Mouse (Mus musculus): ENCODE data around the gene Hoxc9. TPM values are rescaled to one million over a fixed set of nuclear protein-coding genes. Genes with fewer than 3 reads are reported as not detected.

Hoxc9 gene
- polyA plus RNA-seq, 1 experiment, result 0.74 TPM

DNA sequence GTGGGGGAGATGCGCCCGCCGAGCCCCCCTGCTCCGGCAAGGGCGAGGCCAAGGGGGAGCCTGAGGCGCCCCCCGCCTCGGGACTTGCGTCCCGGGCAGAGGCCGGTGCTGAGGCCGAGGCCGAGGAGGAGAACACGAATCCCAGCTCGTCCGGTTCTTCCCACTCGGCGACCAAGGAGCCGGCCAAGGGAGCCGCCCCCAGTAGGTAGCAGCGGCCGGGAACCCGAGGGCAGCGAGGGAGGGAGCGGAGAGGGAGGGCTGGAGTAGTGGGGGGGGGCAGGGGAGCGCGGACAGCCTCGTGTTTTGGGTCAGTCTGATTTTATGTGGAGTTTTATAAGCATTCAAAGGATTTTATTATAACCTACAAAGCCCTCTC, 21.2 kb upstream of the Hoxc9 start:
- no peak for DNase-seq (ENCODE audit: low read depth, low spot score)
- WGBS, result 2% methylated on average over 28 of the region's 28 CpGs

DNA sequence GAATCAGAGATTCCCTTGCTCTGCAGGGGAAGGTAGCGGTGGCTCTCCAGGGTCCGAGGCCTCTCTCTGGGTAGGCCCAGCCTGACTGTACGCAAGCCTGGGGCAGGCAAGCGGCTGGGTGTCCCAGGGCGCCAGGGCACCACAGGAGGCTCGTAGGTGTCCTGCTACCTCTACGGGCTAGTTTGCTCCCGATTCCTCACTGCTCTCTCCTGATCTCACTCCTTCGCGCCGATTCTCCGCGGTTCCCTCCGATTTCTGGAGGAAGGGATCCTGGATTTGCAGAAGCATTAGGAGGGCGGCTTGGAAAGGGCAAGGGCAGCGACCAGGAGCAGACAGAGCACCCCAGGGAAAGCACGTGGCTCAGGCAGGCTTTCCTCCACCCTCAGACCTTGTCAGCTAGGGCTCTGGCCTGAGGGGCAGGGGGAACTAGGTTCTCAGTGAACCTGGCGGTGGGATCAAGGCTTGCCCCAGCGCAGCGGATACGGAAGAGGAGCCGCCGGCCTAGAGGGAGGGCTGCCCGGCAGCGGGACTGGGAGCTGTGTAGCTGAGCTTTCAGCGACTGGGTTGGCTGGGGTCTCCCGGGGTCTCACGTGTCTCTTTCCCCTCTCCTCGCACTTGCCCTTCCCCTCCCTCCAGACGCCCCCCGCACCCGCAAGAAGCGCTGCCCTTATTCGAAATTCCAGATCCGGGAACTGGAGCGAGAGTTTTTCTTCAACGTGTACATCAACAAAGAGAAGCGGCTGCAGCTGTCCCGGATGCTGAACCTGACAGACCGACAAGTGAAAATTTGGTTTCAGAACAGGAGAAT, 20.2 kb upstream of the Hoxc9 start:
- no peak for DNase-seq (ENCODE audit: low read depth, low spot score)
- WGBS, result 7% methylated on average over 40 of the region's 40 CpGs

DNA sequence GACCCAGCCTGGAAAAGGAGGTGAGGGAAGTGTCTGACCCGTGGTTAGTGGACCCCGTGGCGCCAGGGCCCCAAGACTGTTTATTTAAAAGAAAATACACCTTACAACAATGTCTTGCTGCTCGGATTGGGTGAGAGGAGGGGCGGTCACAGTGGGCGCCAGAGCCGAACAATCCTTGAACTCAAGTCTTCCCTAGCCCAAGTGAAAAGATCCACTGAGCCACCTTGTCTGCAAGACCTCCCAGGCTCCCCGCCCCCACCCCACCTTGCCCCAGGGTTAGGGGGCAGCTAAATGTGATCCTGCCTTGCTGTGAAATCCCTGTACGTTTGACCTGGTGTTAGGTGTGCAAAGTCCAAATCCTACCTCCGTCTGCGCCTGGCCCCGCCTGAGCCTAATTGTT, 19.3 kb upstream of the Hoxc9 start:
- no peak for DNase-seq (ENCODE audit: low read depth, low spot score)
- 6% methylated on average over 12 of the region's 12 CpGs for WGBS

DNA sequence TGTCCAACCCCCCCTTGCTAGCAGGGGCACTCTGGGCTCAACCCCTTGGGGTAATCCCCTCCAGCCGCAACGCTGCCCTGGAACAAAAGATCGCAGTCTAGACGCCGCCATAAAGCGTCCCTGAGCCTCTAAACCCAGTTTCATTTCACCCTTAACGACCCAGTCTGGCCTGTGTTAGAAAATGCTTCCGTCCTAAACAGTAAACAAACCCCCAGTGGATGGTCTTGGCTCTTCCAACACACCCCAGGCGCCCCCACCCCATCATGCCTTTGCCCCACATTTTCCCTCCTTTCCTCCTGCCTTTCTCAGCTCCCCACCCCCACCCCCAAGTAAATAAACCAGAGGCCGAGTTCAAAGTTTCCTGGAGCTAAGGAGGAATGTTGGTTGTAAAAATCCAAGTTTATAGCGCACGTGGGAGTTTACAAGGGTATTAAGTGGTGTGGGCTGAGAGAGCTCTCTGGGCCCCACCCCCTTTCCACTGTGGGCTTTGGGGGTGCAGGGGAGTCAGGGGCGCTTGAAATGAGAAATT, 16.5 kb upstream of the Hoxc9 start:
- DNase-seq (ENCODE audit: low read depth, low spot score), result peak; percentile 19
- WGBS, result 6% methylated on average over 13 of the region's 13 CpGs

DNA sequence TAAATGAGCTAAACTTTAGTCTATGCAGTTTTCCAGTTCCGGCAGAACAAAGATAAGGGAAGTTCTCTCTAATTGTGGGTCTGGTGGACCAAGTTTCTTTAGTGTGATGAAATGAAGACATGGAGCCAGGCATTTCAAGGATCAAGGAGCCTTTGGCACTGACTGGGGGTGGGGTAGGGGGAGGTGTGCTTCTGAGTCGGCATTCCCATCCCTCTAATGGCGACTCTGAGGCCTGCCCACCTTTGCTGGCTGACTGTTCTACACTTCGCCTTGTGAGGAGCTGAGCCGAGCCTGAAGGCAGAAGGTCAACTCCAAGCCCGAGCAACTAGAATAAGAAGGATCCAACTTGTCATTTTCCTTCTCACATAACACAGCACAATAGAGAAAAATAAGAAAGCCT, 14.5 kb upstream of the Hoxc9 start:
- no peak for DNase-seq (ENCODE audit: low read depth, low spot score)
- 10% methylated on average over 6 of the region's 6 CpGs for WGBS

DNA sequence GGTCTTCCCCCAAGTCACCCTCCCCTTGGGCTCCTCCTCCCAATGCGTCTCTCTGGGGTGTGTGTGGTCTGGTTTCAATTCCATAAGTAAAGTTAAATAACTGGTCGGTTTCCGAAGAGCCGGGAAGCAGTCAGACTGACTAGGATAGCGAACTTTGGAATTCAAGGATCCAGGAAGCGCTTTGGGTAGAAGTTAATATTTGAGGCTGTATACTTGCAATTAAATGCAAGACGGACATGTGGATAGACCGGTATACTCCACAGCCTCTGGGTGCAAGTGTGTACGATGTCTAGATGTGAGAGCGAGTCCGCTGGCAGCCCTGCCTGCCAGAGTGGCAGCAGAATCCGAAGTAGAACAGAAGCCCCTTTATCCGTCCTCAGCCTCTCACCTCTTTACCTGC, 13.7 kb upstream of the Hoxc9 start:
- no peak for DNase-seq (ENCODE audit: low read depth, low spot score)
- WGBS, result 12% methylated on average over 13 of the region's 13 CpGs

DNA sequence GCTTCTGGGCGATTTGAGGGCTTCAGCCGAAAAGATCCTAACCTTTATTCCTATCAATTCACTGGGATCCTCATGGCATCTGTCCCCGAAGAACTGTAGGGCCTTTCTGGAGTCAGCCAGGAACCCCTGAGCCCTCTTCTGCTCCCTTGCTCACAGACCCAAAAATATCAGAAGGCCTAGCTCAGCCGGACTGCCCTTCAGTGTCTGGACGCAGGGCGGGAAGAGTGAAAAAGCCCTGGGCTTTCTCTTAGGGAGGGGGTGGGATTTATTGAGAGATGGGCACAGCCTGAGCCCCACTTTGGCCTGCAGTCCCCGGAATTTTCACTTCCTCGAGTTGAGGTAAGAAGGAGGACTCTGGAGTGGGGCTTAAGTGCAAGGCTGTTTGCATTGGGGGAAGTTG, 13.0 kb upstream of the Hoxc9 start:
- 14% methylated on average over 8 of the region's 8 CpGs for WGBS
- no peak for DNase-seq (ENCODE audit: low read depth, low spot score)

DNA sequence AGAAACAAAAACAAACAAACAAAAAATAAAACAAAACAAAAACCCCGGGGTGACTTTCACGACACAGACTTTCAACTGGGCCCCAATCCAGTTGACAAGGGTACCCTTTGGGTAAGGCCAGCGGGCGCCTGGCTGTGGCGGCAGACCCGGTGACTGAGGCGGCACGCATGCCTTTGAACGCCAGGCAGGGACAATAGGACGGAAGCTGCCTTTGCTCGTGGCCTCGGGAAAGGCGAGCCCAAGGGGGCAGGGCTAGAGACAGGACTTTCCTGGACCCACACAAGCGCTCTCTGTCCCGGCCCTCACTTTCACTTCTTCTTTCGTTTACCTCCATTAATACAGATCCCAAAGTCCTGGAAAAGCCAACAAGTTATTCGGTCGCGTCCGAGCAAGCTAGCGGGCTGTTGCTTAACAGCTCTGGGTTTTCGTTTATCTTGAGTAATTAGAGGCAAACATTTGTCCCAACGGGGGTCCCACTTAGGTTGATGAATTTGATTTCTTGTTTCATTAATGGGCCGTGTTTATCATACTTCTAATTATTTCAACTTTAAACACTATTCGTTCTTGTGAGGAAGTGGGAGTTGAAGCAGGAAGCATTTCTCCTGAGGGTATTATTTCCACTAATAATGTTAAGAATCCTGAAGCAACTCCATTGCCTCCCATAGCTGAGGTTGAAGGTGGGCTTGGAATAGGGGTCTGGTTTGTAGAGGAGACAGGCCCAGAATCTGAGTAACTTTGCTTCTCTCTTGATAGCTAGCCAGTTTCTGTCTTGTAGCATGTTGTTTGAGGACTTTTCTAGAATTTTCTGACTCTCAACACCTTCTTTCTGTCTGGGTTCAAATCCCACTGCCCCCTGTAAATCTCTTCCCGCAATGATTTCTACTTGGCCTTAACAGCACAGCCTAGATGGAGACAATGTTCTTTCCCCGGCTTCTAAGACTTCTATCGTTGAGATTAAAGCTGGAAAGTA, 12.3 kb upstream of the Hoxc9 start:
- no peak for DNase-seq (ENCODE audit: low read depth, low spot score)
- 7% methylated on average over 28 of the region's 28 CpGs for WGBS

DNA sequence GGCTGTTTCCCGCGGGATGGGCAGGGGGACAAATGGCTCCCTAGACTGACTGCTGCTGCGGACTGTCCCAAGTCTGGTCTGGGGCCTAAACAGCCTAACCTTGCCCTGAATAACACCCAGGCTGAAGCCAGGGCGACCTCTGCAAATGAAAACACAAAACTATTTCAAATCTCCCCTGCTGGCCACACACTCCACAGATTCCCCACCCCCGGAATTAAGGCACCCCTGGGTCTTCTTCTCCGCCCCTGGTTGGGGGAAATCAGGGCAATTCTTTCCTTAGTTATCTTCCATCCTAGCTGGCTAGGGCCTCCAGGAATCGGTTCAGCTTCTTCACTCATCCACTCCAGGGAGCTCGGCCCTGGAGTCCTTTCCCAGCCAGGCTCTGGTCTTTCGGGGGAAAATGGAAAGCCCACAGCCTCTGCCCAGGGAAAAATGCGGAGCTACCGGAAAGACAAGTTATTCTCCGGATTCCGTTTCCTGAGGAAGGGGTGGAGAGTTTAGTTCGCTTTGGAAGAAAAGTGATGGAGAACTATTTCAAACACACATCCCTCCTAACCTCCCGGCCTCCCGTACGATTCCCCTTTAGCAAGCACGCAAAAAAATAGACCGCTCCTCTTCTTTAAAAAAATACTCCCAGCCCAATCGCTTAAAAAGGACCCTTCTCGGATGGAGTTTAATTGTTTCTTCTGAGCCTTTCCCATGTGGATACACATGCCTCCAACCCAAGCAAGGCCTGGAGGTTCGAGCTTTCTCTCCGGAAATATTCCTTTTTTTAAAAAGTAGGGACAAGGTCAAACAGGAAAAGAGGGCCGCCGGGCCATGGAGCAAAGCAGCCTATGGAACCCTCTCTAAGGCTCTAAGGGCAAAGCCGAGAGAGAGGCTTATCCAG, 11.0 kb upstream of the Hoxc9 start:
- DNase-seq (ENCODE audit: low read depth, low spot score), result no peak
- WGBS, result 14% methylated on average over 26 of the region's 26 CpGs

DNA sequence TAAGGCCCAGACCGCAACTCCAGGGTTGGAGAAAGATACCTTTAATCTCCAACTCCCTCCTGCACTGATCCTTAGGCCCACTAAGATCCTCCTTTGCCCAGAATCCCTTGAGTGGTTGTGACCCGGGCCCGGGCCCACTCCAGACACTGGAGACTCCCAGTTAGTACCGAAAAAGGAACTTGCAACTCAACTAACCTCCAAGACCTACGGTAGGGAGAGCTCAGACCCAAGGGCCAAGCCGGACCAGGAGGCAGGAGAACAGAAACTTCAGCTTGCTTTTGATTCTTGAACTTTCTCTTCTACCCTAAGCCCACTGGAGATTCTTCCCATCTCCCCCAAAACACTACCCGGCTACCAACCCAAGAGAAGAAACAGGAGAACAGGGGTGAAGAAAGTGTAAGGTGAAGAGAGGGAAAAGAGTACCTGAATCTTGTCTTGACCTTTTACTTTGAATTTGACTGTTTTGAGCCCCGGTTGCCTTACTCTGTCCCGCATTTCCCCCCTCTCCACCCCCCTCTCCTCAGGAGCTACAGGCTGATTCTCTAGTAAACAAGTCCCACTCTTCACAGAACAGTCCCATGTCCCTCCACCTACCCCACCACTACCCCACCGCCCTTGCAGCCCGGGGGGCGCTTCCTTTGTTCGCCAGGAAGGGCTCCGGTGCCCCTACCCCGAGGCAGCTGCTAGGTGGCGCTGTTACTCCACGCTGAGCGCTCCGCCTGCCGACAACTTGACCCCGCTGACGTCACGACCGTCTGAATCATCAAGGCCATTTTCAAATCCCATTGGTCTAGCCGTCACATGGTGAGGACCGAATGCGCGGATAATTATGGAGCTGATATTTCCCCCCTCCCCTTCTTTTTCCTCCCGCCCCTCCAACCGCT, 10.1 kb upstream of the Hoxc9 start:
- 8% methylated on average over 30 of the region's 30 CpGs for WGBS

DNA sequence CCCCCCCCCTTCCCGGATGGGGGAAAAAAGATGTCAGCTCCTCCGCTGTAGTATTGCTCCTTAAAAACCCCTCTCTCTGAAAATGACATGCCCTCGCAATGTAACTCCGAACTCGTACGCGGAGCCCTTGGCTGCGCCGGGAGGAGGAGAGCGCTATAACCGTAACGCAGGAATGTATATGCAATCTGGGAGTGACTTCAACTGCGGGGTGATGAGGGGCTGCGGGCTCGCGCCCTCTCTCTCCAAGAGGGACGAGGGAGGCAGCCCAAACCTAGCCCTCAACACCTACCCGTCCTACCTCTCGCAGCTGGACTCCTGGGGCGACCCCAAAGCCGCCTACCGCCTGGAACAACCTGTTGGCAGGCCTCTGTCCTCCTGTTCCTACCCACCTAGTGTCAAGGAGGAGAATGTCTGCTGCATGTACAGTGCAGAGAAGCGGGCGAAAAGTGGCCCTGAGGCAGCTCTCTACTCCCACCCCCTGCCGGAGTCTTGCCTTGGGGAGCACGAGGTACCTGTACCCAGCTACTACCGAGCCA, 9.4 kb upstream of the Hoxc9 start, which contains the start of gene Hoxc10:
Gene Hoxc10, plus strand, starts transcription at position 21 of the 536 bp plus-strand sequence.
- WGBS, result 7% methylated on average over 27 of the region's 27 CpGs
- DNase-seq (ENCODE audit: low read depth, low spot score), result no peak

More for the DNA sequence above, 10.1 kb upstream of the Hoxc9 start:
- DNase-seq (ENCODE audit: low read depth, low spot score), result no peak

DNA sequence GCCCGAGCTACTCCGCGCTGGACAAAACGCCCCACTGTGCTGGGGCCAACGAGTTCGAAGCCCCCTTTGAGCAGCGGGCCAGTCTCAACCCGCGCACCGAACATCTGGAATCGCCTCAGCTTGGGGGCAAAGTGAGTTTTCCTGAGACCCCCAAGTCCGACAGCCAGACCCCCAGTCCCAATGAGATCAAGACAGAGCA, 9.0 kb upstream of the Hoxc9 start, which contains the start of gene Hoxc5:
Gene Hoxc5, plus strand, starts transcription at position 132 of the 199 bp plus-strand sequence.
- no peak for DNase-seq (ENCODE audit: low read depth, low spot score)
- WGBS, result 9% methylated on average over 12 of the region's 12 CpGs

DNA sequence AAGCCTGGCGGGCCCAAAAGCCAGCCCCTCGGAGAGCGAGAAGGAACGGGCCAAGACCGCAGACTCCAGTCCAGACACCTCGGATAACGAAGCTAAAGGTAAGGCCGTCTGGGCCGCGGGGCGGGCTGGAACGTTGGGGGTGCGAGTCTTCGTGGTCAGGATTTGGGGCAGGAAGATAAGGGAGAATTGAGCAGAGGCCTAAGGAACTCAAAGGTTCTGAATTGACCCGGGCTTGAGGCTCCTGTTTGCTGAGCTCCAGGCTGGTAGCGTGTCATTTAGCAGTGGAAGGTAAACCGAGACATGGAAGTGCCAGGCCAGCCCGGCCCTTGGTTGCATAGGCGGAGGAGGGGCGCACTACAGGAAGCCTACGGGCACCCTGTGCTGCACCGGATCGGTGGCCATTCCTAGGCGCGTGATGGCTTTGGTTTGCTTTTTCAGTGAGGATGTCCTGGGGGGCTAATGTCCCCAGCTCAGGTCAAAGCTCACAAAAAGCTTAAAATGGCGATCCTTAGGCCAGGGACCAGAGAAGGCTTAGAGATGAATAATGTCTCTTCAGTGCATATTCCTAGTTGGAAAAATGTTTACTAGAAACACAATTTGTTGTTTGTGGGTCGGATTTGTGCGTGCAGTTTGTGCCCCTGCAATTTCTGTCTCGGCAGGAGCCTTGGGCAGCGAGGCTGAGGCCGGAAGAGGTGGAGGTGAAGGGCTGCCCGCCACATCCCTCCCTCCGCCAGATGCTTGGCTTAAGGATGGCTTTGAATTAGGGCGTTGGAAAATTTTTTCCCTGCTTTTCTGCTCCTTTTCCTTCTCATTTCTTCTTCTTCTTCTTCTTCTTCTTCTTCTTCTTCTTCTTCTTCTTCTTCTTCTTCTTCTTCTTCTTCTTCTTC, 8.5 kb upstream of the Hoxc9 start:
- WGBS, result 10% methylated on average over 34 of the region's 34 CpGs
- DNase-seq (ENCODE audit: low read depth, low spot score), result no peak

DNA sequence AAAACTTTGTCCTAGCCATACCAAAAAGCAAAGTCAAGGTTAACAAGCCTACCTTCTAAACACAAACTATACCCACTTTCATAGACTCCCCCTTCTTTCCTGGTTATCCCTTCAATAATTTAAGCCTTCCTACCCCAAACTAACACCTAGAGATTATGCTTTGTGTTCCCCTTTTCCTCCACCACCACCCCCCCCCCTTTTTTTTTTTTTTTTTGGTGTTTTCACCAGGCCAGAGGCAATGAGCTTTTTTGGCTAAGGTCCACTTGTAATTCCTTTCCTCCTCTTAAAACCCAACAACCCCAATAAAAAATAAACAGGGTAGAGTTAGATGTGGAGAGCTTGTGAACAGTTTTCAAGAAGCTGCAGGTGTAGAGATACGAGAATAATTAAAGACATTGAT, 6.9 kb upstream of the Hoxc9 start:
- 39% methylated on average over 1 of the region's 1 CpGs for WGBS
- DNase-seq (ENCODE audit: low read depth, low spot score), result no peak

DNA sequence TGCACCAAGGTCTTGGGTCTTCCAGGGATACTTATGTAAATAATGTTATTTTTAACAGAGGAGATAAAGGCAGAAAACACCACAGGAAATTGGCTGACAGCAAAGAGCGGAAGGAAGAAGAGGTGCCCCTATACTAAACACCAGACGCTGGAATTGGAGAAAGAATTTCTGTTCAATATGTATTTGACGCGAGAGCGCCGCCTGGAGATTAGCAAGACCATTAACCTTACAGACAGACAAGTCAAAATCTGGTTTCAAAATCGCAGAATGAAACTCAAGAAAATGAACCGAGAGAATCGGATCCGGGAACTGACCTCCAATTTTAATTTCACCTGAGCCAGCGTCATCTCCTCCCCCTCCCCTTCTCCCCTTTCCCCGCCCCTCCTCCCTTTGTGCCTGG, 5.5 kb upstream of the Hoxc9 start:
- 4% methylated on average over 12 of the region's 12 CpGs for WGBS
- no peak for DNase-seq (ENCODE audit: low read depth, low spot score)

DNA sequence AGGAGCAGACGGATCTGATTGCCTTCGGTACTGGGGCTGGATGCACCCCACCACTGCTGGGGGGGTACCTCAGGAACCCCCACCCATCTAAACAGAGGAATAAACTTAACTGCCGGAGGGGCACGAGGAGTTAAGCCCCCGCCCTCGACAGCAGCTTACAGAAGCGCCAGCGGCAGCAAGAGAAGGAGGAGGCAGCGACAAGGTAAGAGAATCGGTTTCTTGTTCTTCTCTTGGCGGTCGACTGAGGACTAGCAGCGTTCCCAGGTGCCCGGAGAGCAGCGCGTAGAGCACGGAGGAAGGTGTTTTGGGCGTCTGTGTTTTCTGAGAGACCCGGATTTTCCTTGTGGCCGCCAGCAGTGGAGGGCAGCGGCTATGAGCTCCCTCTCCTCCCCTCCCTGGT, 4.0 kb upstream of the Hoxc9 start:
- 7% methylated on average over 21 of the region's 21 CpGs for WGBS

DNA sequence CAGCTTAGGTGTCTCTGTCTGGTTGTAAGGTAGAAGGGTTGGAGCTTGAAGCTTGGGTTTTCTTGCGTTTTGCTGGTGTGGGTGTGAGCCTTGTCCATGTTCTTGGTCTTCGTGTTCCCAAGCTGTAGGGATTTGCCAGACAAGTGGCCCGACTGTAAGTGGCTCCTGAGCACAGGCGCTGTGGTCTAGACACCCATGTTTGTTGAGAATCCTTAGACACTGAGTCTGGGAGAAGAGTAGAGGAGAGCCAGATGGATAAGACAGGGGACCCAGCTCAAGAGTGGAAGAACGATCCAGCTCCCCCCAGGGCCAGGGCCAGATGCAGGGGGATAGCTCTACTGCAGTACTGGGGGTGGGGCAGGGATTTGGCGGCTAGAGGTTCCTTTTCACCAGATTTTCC, 3.5 kb upstream of the Hoxc9 start:
- DNase-seq (ENCODE audit: low read depth, low spot score), result no peak
- WGBS, result 17% methylated on average over 6 of the region's 6 CpGs

More for the DNA sequence above, 4.0 kb upstream of the Hoxc9 start:
- no peak for DNase-seq (ENCODE audit: low read depth, low spot score)

DNA sequence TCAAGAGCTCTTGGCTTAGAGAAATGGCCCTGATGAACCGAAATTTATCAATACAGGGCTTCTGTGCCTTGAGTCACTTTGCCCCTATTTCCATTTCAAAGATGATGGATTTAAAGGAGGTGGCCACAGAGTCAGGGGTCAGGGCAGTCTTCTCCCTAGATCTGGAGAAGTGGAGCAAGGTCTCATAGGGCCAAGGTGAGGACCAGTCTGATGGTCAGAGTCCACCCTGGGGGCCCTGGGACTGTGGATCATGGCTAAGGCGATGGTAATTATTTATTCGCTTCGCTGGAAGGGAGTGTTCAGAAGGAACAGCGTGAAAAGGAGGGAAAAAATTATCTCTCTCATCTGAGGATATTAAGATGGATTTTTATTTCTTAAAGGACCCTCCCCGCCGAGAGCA, 1.2 kb upstream of the Hoxc9 start:
- DNase-seq (ENCODE audit: low read depth, low spot score), result no peak

More for the DNA sequence above, 1.2 kb upstream of the Hoxc9 start:
- 17% methylated on average over 7 of the region's 7 CpGs for WGBS
